Mouse (Mus musculus) C2C12 (cell line): ENCODE data around the gene H2-Eb2.

Experiments used
- CTCF ChIP-seq: IDR thresholded peaks from one replicate; pipeline ENCODE4 v1.5.1; 2011; ENCODE audit not compliant: control insufficient read depth, insufficient read depth, insufficient read length
- FOSL1 ChIP-seq: IDR thresholded peaks from one replicate; pipeline ENCODE4 v1.8.0; 2011; ENCODE audit warnings: mild to moderate bottlenecking, low read length; ENCODE audit not compliant: poor library complexity, insufficient read depth, severe bottlenecking
- MAX ChIP-seq: IDR thresholded peaks from one replicate; pipeline ENCODE4 v1.6.1; 2011; ENCODE audit warnings: mild to moderate bottlenecking, control low read depth
- MYOD1 ChIP-seq: IDR thresholded peaks from one replicate; pipeline ENCODE4 v1.6.1; 2011; ENCODE audit warnings: low read depth; ENCODE audit not compliant: control insufficient read depth, insufficient read length
- MYOG ChIP-seq: IDR thresholded peaks from one replicate; pipeline ENCODE4 v1.6.1; 2011; ENCODE audit not compliant: control insufficient read depth, insufficient read length; ENCODE audit errors: extremely low read depth
- USF1 ChIP-seq: IDR thresholded peaks from one replicate; pipeline ENCODE4 v1.6.1; 2011; ENCODE audit warnings: low read depth, mild to moderate bottlenecking, control low read depth, moderate library complexity

- TF ChIP-seq CTCF, result no peak
- TF ChIP-seq MAX, result no peak
- TF ChIP-seq MYOD1, result no peak
- TF ChIP-seq USF1, result no peak
- TF ChIP-seq FOSL1, result no peak
- no peak for TF ChIP-seq MYOG
Measured at GRCm38 (mm10) chr17:34285371-34285770, 40.1 kb upstream of the H2-Eb2 start.
